In the genomic region with DNA sequence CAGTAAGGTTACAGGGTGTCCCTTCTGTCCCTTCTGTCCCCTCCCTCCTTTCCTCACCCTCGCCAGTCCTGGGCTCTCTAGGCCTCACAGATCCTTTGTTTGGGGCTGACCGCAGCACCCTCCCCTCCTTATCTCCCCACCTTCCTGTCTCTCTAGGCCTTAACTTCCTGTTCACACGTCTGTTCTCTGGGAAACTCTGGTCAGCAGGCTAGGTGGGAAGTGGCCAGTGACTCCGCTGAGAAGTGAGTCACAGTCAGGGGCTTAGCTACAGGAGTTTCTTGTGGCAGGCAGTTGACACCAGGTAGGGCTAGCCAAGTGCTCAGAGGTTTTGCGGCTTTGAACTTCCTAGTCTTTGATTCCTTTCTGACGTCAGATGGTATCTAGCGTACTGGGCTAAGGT, we compare ENCODE assay signal across 11 mouse cellular contexts. TPM values are rescaled to one million over a fixed set of nuclear protein-coding genes. Genes with fewer than 3 reads are reported as not detected.
DNase-seq lines count a peak whose midpoint lies in the region; ATAC-seq lines count a peak whose summit lies in the region.
"Had no signal": no experiment of that assay in that cellular context is flagged by ENCODE, and none has a peak within 500 bp of the region (broad histone marks: within the 10 kb centered on the region; RNA-seq: fewer than 3 reads in every experiment).

No protein-coding gene starts in this region.

- WGBS in heart, embryonic 14.5 days = 34% methylated on average over 7 of the region's 7 CpGs

- H3K9ac ChIP-seq in heart, embryonic 14.5 days (ENCODE audit: low read length) = peak overlapping the region; percentile 38; the same call in 1 of the 2 replicates

- no peaks in the 10 kb centered on the region for H3K9me3 ChIP-seq in heart, embryonic 14.5 days (ENCODE audit: control insufficient read depth, low read length)

- H3K27ac ChIP-seq in heart, embryonic 14.5 days (replicated peaks in 1 of 2; ENCODE audit: control insufficient read depth in 1 of 2, insufficient read depth in 1 of 2, low read depth in 2 of 2, low read length in 2 of 2) = peak overlapping the region; percentile 74 to 75
- H3K27ac ChIP-seq: macrophage had no signal

- H3K27me3 ChIP-seq in heart, embryonic 14.5 days (ENCODE audit: control insufficient read depth, insufficient read depth, low read length) = no peaks in the 10 kb centered on the region

- peaks cover 30 to 37% of the 10 kb centered on the region in 2 experiments for H3K4me1 ChIP-seq in heart, embryonic 14.5 days (ENCODE audit: control insufficient read depth in 2 of 2, insufficient read depth in 2 of 2, low read length in 2 of 2)

- no peak overlapping the region for H3K4me2 ChIP-seq in heart, embryonic 14.5 days (ENCODE audit: low read length)

- no peak overlapping the region for H3K4me3 ChIP-seq in heart, embryonic 14.5 days (ENCODE audit: control insufficient read depth in 1 of 2, insufficient read depth in 1 of 2, low read depth in 1 of 2, low read length in 2 of 2)

- H3K36me3 ChIP-seq in heart, embryonic 14.5 days (ENCODE audit: control insufficient read depth, insufficient read depth, low read length) = peaks cover 52% of the 10 kb centered on the region

- peak; percentile 36 to 62 for DNase-seq in adrenal gland, adult (ENCODE audit: inconsistent age in 2 of 2, low spot score in 1 of 2)
- no peak for DNase-seq in adrenal gland, postnatal 25 days
- peak; percentile 66 for DNase-seq in CD4-positive, CD25-positive, alpha-beta regulatory T cell, adult 2 months (ENCODE audit: low read depth, low spot score)
- peak; percentile 56 for DNase-seq in lung, postnatal 10 days
- no peak for DNase-seq in layer of hippocampus, adult 9-10 months (ENCODE audit: low spot score)
- DNase-seq in cerebellum, adult 11 months = no peak
- no peak for DNase-seq in right cerebral cortex, postnatal 36 days (ENCODE audit: low spot score in 2 of 2)
- DNase-seq: cerebellum, postnatal 36 days had no signal

- ATAC-seq in heart, embryonic 14.5 days (ENCODE audit: insufficient number of reproducible peaks, insufficient read depth, low FRiP score, low read depth) = peak; percentile 43; the same call in 1 of the 2 replicates

RNA-seq across cellular contexts. Expression of gene Ifitm5, which starts 3.1 kb away (rescaled TPM):
- total RNA-seq in adrenal gland, postnatal 25 days (2021) = 1.8 and 2.0 TPM in 2 replicates
- 0.65 and 0.82 TPM in 2 replicates for polyA plus RNA-seq in heart, embryonic 14.5 days (2014; fragmentation: Nextera tagmentation; extraction: Ambion mirVana)

RNA-seq across cellular contexts. Expression of gene Pgghg, which starts 5.8 kb away (rescaled TPM):
- 32.3 and 43.2 TPM in 2 replicates for total RNA-seq in adrenal gland, postnatal 25 days (2021)
- 11.4 and 13.0 TPM in 2 replicates for polyA plus RNA-seq in heart, embryonic 14.5 days (2014; fragmentation: Nextera tagmentation; extraction: Ambion mirVana)

RNA-seq across cellular contexts. Expression of gene Gm45717, which starts 8.8 kb away (rescaled TPM):
- not detected in 2 replicates for total RNA-seq in adrenal gland, postnatal 25 days (2021)
- not detected in 2 replicates for polyA plus RNA-seq in heart, embryonic 14.5 days (2014; fragmentation: Nextera tagmentation; extraction: Ambion mirVana)
- polyA plus RNA-seq: large intestine, adult 2 months; macrophage had no signal

RNA-seq across cellular contexts. Expression of gene Ifitm2, which starts 8.8 kb away (rescaled TPM):
- total RNA-seq in adrenal gland, postnatal 25 days (2021) = 418 and 471 TPM in 2 replicates
- 615 and 692 TPM in 2 replicates for polyA plus RNA-seq in heart, embryonic 14.5 days (2014; fragmentation: Nextera tagmentation; extraction: Ambion mirVana)

RNA-seq across cellular contexts. Expression of gene Ifitm1, which starts 20.0 kb away (rescaled TPM):
- total RNA-seq in adrenal gland, postnatal 25 days (2021) = 3.6 and 3.9 TPM in 2 replicates
- polyA plus RNA-seq in heart, embryonic 14.5 days (2014; fragmentation: Nextera tagmentation; extraction: Ambion mirVana) = 7.4 and 8.3 TPM in 2 replicates

Comparison
In these comparisons a context has a peak if more than half of its experiments do, and no peak if none do; other contexts are left out.
1. DNase-seq: peak in adrenal gland, adult (2 of 2), CD4-positive, CD25-positive, alpha-beta regulatory T cell, adult 2 months (single experiment) and lung, postnatal 10 days (single experiment); none in adrenal gland, postnatal 25 days (single experiment), layer of hippocampus, adult 9-10 months (single experiment), cerebellum, adult 11 months (single experiment) and right cerebral cortex, postnatal 36 days (0 of 2).